Mouse (Mus musculus): ENCODE data around the gene Daam1. TPM values are rescaled to one million over a fixed set of nuclear protein-coding genes. Genes with fewer than 3 reads are reported as not detected.
A peak's percentile ranks its signal among the peaks of the same experiment; 100 is the strongest.

Gene Daam1
- total RNA-seq, 2 experiments from 2014 or later: 70.7 to 86.4 TPM

DNA sequence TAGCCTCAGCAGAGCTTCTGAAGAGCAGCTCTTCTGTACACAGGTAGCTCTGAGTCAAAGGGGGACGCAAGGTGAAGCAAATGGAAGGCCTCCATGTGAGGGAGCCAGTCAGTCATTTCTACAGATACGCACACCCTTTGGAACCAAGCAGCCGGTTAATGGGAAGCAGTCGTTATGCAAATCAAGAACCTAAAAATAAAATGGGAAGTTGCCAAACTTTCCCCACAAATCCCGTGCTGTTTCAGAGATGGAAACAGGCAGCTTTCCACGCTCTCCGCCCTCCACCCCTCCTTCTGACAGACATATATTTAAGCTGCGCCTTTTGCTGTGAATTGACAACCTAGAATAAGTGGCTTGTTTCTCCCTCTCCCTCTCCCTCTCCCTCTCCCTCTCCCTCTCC lies 150.4 kb downstream of the Daam1 start:
- peak; percentile 60 to 72 for DNase-seq
- intact Hi-C loops (cut with DNase I): loop anchor here (2.0 to 5.0 kb wide), 4 partner anchors 42 to 214 kb away; no protein-coding TSS in a partner anchor

DNA sequence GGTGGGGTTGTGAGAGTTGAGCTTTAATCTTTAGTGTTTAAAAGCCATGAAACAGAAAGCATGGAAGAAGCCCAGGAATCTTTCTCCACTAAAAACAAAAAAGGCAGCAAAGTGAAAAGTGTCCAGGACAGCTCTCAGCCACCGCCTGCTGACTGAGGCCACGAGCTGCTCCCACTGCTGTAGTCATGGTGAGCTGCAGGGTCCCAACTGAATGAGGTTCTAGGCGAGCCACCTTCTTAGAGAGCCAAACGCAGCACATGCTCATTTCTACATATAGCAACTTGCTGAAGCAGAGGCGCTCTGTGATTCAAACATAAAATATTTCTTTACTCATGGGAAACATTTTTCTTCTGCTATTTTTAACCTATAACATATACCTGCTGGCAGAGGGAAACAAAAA lies 150.9 kb downstream of the Daam1 start:
- DNase-seq: no peak

DNA sequence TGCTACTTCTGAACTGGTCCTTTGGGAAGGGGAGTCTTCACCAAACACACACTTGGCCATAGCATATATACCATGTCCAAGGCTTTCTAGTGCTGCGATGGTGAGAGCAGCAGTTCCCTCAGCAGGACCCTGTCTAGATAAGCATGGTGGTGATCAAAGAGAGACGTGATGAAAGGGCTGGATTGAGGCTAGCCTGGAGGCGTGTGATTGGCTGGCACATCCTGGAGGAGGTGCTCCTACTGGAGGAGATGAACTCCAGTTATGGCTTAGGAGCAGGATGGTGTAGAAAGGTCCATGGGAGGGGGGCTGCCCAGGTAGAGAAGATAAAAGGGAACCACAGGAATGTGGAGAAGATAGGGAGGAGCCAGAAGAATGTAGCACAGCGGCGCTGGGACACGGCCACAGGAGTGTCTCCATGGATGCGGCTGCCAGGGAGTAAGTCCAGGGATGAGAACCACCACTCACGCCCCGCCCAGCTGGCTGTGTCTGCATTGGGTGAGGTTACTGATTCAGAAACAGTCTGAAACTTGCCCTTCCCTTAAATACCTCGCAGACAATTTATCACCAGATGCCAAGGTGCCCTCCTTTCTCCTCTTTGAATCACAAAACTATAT lies 152.3 kb downstream of the Daam1 start:
- intact Hi-C loops (cut with DNase I): loop anchor here (5.0 kb wide), 3 partner anchors 64 to 216 kb away; no protein-coding TSS in a partner anchor
- DNase-seq: peak in 1 of 2 experiments; percentile 38

More for the DNA sequence above, 150.9 kb downstream of the Daam1 start:
- intact Hi-C loops (cut with DNase I): loop anchor here (2.0 to 5.0 kb wide), 4 partner anchors 43 to 214 kb away; no protein-coding TSS in a partner anchor

DNA sequence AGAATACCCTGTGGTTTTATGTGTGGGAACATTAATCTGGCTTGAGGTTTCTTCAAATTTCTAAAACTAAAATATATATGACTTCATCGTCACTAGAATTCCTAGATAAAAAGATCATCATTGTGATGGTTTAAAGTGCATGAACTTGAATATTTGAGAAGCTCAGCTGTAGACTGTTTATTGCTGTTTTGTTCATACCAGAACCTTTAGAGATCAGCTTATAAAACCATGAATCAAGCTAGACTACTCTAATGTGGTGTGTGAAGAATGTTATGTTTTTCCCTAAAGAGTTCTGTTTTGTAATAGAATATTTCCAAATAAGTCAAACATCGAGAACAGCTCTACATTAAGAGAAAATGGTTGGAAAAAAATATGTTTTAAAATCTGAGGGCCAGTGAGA lies 156.3 kb downstream of the Daam1 start:
- intact Hi-C loops (cut with DNase I): no loop called here
- DNase-seq: no peak

DNA sequence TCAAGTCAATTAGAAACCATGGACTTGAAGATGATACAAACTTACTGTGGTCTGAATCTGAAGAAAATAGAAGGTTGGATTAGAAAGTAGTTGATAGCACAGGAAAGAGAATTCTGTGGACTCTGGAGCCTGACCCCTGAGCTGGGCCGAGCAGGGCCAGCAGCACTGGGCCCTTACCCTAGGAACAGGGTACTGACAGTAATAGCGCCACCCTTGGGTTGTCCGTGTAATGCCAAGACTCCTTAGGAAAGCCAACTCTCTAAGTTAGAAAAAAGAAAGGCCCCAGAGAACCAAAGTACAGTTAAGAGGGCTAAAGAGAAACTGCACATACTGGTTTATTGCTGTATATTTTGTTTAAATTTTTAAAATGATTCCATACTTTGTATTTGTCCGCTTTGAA lies 157.0 kb downstream of the Daam1 start:
- intact Hi-C loops (cut with DNase I): no loop called here
- no peak for DNase-seq

DNA sequence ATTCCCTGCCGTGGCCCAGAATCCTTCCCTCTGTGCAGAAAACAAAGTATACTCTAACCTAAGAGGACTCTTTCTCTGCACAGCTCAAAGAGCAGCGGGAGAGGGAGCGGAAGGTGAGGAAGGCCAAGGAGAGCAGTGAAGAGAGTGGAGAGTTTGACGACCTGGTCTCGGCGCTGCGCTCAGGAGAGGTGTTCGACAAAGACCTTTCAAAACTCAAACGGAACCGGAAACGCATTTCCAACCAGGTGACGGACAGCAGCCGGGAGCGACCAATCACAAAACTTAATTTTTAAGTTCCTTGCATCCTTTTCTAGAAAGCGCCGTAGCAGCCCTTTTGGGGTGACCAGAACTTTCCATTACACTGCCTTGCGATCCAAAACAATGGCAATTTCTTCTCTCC lies 158.7 kb downstream of the Daam1 start:
- no peak for DNase-seq
- intact Hi-C loops (cut with DNase I): no loop called here

DNA sequence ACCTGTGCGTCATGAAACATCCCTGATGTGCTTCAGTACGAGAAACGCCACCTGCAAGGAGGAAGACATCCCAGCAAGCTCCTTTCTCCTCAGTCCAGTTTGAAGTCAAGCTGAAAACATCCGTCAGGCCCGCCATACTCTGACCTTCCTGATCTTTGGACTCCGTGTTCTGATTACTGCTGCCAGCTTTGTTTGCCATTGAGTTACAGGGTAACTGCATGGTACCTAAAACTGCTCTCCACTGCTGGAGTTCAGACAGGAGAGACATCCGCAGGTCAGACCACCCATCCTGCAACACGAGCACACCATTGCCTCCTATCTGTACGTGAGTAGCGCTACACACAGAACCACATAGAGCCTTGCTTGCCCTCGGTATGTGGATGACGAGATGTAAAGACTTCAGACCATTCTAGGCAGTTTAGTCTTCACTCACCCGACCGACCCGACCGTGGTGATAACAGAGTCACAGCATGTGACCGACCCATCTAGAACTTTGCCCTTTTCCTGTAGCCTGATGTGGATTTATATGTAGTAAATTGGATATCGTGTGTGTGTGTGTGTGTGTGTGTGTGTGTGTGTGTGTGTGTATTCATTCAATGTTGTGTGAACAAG lies 161.8 kb downstream of the Daam1 start:
- DNase-seq: no peak
- intact Hi-C loops (cut with DNase I): no loop called here

DNA sequence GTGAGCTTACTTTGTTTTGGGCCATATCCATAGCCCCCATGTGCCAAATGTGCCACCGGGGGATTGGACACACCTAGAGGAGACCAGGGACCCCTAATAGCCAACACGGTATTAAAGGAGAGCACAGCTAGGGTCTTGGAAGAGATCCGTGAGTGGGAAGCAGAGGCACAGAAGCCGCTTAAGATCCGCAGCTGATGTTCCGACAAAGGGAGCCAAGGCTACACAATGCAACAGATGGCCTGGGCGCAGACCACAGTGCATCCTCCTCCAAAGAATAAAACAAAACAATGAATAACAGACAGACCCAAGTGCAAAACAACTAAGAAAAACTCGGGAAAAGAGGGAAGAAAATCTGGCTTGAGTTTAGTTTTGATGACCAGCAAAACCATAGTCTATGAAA lies 165.0 kb downstream of the Daam1 start:
- DNase-seq: no peak
- intact Hi-C loops (cut with DNase I): loop anchor here (5.0 kb wide), 1 partner anchor 164 kb away; the partner anchor contains the start of gene Daam1

DNA sequence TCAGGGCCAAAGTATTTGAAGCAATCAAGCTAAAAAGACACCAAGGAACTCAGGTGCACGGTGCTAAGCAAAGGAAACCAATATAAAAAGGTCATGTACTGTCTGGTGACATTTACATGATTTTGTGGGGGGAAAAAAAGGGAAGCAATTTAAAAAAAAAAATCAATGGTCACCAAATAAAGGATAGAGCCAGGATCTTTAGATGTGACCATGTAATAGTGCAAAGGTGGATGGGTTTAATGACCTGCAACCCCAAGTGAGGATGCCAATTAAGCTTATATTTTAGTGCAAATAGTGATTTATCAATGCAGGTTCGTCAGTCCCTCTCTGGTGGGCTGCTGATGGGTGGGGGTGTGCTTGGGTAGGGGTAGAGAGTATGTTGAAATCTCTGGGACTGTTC lies 166.0 kb downstream of the Daam1 start:
- DNase-seq: no peak
- intact Hi-C loops (cut with DNase I): loop anchor here (5.0 kb wide), 1 partner anchor 165 kb away; the partner anchor contains the start of gene Daam1

DNA sequence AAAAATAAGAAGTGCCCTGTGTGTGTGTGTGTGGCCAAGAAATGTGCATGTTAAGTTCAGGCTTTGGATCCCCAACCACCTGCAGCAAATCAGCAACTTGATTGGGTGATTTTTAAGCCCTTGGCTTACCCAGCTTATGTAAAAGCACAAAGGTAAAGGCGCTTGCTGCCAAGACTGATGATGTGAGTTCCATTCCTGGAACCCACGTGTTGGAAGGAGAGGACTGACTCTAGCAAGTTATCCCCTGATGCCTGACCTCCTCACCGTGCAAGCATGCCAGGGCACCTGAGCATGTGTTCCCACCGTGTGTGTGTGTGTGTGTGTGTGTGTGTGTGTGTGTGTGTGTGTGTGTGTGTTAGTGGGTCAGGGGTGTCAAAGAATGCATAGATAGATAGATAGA lies 166.5 kb downstream of the Daam1 start:
- peak; percentile 54 to 64 for DNase-seq
- intact Hi-C loops (cut with DNase I): loop anchor here (5.0 kb wide), 1 partner anchor 165 kb away; the partner anchor contains the start of gene Daam1

DNA sequence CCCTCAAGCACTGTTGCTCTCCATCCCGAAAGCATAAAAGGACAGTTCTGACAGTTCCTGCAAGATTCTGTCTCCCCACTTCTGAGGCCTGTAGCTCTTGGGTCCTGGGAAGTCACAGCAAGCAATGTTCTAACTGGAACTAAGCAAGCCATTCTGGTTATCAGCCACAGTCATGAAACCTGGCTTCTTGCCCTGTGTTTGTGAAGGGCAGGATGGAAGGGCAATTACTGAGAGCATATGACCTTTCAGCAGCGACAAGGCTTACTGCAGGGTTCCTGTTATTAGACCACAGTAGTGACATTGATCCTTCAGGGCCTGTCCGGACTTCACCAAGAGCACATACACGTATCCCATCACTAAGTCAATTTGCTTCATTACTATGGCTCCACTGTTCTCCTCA lies 167.8 kb downstream of the Daam1 start:
- DNase-seq: peak; percentile 89 to 91
- intact Hi-C loops (cut with DNase I): loop anchor here (5.0 kb wide), 1 partner anchor 166 kb away; the partner anchor contains the start of gene Daam1

DNA sequence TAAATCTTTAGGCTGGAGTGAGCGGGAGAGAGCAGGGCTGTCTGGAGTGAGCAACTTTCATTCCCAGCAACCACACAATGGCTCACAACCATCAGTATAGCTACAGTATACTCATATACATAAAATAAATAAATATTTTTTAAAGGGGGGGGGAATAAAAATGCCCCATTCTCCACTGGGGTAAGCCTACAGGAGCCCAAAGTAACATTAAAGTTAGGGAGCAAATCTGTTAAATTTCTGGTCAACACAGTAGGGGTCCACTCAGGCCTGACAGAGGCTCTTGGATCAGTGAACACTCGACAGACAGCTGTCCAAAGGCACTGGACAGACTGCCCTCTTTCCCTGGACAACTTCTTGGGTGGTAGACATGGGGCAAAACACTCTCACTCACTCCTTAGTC lies 168.8 kb downstream of the Daam1 start:
- intact Hi-C loops (cut with DNase I): loop anchor here (5.0 kb wide), 1 partner anchor 167 kb away; the partner anchor contains the start of gene Daam1
- no peak for DNase-seq

DNA sequence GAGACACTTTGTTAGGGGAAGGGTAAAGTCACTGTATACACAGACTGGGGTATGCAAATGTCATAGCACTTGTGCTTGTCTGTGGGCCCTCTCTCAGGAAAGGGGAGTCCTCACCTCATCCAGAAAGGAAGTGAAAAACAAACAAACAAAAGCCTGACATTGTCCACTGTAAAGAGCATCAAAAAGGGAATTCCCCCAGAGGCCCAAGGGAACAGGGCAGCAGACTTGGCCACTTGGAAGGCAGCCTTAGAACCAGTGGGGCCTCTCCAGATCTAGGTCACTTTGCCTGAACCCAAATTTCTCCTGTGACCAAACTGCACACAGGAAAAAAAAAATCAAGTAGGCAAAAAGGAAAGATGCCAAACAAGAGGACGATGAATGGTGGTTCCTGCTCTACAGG lies 170.9 kb downstream of the Daam1 start:
- intact Hi-C loops (cut with DNase I): no loop called here
- peak in 1 of 2 experiments; percentile 30 for DNase-seq

DNA sequence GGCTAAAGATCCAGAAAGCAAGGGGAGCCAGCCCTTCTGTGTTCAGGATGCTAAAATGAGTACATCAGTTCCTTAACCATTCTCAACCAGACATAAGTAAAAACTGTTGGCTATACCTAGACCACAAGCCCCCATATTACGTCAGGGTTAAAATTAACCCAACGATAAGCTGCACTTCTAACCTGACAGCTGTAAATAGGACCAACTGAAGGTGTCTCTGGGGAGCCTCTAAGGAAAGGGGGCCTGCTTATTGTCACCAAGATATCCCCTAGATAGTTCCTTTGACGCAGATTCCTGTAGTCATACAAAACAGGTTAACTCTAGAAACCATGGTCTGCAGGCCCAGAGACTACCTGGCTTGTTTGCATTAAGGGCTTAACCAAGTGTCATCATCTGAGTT lies 174.4 kb downstream of the Daam1 start:
- intact Hi-C loops (cut with DNase I): no loop called here
- DNase-seq: no peak

DNA sequence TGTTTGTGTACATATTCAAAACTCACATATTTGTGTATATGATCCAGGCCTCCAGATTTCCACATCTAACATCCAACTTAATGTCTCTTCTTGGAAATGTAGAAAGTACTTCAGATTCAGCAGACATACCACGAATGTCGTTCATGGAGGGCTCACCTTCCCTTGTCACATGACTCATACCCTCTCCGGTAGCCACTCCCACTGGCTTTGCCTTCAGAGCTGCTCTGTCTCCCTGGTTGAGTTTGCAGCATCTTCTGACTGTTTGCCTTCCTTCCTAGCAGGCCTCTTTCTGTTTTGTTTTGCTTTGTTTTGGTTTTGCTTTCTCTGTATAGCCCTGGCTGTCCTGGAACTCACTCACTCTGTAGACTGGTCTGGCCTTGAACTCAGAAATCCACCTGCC lies 176.8 kb downstream of the Daam1 start:
- intact Hi-C loops (cut with DNase I): no loop called here
- DNase-seq: no peak

DNA sequence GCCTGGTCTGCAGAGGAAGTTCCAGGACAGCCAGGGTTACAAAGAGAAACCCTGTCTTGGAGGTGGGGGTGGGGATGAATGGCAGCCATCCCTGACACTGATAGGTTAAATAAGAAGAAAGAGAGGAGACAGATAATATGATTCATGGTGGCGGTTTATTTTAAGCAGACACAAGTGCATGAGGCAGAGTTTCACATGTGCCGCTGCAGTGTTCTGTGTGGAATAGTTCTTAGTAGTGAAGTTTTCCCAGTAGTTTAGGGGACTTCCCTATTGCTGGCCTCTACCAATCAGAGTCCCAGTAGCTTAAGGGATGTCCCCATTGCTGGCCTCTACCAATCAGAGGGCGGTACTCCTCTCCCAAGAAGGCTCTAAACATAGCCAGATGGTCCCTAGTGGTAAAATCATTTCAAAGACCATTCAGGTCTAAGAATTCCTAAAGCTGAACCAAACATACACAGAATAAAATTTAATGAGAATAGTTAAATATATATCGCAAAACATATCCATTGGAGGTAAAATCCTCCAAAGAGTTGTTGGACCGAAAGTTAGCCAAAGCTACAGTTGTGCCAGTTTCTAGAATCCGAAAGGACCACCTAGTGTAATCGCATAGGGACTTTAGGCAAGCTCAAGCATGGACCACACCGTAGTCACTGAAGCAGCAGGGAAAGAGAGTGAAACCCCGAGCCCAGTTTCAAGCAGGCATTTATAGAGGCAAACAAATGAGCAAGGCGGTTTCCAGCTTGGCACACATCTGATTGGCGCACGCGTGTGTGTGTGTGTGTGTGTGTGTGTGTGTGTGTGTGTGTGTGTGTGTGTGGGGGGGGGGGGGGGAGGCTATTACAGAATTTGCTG lies 178.4 kb downstream of the Daam1 start:
- intact Hi-C loops (cut with DNase I): no loop called here
- no peak for DNase-seq

DNA sequence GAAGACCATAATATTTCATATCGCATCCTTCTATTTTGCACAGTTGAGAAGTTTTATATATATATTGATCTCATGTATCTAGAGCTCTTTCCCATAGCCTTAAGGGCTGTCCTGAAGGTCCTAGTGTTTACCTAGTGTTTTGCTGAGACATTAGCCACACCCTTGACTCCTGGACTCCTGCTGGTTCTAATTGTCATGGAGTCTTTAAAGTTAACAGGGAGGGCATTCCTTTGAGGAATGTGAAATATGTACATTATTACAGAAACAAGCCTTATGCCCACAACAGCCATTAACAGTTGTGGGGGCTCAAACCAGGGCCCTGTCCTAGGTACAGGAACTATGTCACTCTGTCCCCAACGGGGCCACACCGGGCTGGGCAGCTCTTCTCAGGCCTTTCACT lies 180.5 kb downstream of the Daam1 start:
- intact Hi-C loops (cut with DNase I): no loop called here
- no peak for DNase-seq

DNA sequence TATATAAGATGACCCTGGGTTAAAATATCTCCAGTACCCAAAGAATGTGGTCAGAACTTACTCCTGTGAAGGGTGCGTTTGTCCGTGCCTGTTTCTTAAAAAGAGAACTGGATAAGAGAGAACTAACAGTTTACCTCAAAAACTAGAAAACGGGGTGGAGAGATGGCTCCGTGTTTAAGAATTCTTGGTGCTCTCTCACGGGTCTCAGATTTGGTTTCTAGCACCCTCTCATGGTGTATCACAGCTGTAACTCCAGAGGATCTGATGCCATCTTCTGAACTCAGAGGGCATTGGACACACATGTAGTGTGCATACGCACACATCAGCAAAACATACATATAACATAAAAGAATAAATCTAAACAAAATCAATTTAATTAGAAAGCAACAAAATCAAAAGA lies 181.2 kb downstream of the Daam1 start:
- no peak for DNase-seq
- intact Hi-C loops (cut with DNase I): no loop called here

DNA sequence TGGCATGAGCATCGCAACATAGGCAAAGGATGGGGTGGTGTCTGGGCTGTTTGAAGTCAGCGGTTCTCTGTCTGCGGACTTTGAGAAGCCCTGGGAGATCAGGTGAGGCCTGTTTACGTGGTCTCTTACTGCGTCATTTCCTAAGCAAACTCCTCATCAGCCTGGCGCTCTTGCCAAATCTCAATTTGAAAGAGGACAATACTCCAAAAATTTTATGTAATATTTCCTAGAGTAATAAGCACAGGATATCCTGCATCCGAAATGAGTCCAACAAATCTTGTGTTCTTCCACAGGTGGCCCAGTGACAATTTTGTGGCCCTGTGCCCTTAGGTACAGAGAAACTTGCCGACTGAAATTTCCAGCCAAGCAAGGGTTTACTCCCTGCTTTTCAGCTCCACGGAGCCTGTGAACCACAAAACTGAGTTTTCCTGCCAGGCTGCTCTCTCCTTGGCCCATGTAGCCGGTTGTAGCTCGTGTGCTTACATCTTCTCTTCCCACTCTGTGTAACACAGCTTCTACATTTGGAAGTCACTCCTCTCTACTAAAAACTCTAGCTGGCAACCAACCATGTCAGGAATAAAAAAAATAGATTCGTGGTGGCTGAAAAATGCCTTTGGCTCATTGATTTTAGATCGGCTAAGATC lies 183.0 kb downstream of the Daam1 start:
- intact Hi-C loops (cut with DNase I): no loop called here
- DNase-seq: no peak

DNA sequence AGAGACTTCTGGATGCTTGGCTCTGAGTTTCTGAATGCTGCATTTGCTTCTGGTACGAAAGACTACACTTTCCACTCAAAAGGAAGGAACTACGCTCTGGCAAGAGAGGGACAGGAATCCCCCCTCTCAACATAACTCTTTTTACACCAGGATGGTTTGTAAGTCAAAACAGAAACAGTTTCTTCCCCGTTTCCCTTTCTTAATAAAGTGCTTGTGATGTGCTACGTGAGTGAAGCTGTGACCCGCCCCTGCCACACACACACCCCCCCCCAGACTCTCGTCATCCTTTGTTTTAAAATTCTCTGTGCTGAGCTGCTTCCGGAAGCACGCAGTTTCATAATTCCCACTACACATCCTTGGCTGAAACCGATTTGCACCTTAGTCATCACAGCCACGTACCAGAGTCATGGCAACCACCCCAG lies 183.5 kb downstream of the Daam1 start:
- no peak for DNase-seq
- intact Hi-C loops (cut with DNase I): no loop called here

DNA sequence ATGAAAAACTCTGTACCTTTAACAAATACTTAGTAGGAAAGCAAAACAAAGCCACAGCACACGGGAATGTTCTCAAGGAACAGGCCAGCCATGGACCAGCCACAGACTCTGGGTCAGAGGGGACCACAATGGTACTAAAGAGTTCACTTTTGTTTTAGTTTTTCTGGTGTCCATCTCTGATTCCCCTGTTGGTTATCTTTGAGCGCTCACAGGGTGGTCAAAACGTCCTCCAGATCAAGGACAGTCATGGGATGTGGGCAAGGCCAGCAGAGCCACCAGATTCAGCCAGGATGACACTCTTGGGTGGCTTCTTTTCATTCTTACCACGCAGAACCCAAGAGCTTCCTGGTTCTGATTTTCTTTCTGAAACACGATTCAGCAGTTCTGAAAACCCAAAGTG lies 184.4 kb downstream of the Daam1 start:
- no peak for DNase-seq
- intact Hi-C loops (cut with DNase I): no loop called here

Measured in heart, postnatal 10 days (tissue).